Mouse (Mus musculus) kidney, adult 2 months (tissue): ENCODE results near the gene Nr4a2.

Source experiments
- CTCF ChIP-seq: fragments of 200-500 bp; conservative IDR thresholded peaks from 2 replicates; pipeline ENCODE4 v1.5.1; 2011; ENCODE audit warnings: low read depth, mild to moderate bottlenecking, control low read depth, low read length, moderate library complexity, mixed read lengths; ENCODE audit not compliant: insufficient read depth, insufficient read length
- POLR2A ChIP-seq: fragments of 200-500 bp; IDR thresholded peaks from one replicate; pipeline ENCODE4 v1.6.1; 2011; ENCODE audit warnings: low read depth, low read length, control low read depth

DNA sequence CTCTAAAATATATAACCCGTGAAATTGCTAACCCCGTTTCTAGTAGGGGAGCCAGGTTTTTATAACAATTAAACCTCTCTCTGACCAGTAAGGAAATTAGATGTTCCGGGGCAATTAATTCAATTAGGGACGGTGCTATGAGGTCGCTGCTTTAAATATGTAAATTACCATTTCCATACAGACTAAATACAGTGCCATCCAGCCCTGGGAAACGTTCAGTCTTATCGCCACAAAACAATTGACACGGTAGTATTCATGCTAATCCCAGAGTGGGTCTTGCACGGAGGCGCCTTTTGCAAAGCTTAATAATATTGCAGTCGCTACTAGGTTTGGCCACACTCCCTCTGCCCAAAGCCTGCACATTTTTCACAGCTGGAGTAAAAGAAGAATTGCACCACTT lies 14.5 kb downstream of the Nr4a2 start:
- no peak for TF ChIP-seq POLR2A
- no peak for TF ChIP-seq CTCF
